Mouse (Mus musculus): Measurements from ENCODE around the gene Sgpp1. TPM values are rescaled to one million over a fixed set of nuclear protein-coding genes. Genes with fewer than 3 reads are reported as not detected.
"Not testable (repeated sequence)": the region's sequence is repeated elsewhere in the genome, so short reads cannot be mapped to it uniquely, and the experiment has no call there.

Sgpp1 gene
- total and polyA plus RNA-seq, 2 experiments from 2014 or later = 10.4 to 28.4 TPM

- H3K4me1 ChIP-seq (ENCODE audit: control insufficient read depth, insufficient read depth) = no peaks in the 10 kb centered on the region
- H3K9ac ChIP-seq (replicated peaks; ENCODE audit: low read depth, low read length) = no peak overlapping the region
- no peaks in the 10 kb centered on the region for H3K27me3 ChIP-seq (ENCODE audit: control insufficient read depth, insufficient read depth, low read length)
- no peaks in the 10 kb centered on the region for H3K9me3 ChIP-seq (replicated peaks; ENCODE audit: control insufficient read depth, low read length)
- H3K4me2 ChIP-seq (ENCODE audit: low read depth, low read length) = no peak overlapping the region
- no peak for DNase-seq (ENCODE audit: low spot score)
- H3K36me3 ChIP-seq (replicated peaks; ENCODE audit: control insufficient read depth, insufficient read depth, low read length) = no peaks in the 10 kb centered on the region
- no peak for TF ChIP-seq EP300 (IDR thresholded peaks at IDR 0.05; ENCODE audit: low read depth)
- TF ChIP-seq CTCF (IDR thresholded peaks at IDR 0.05; ENCODE audit: low read depth) = no peak
- ATAC-seq (ENCODE audit: insufficient read depth, low read depth) = no peak
- WGBS = 35% methylated on average over 4 of the region's 4 CpGs
- H3K27ac ChIP-seq (ENCODE audit: low read depth) = no peak overlapping the region
- no peak overlapping the region for H3K4me3 ChIP-seq (ENCODE audit: low read depth, low read length)
Observed at GRCm38 (mm10) chr12:75687314-75687713, 48.2 kb downstream of the Sgpp1 start.

DNA sequence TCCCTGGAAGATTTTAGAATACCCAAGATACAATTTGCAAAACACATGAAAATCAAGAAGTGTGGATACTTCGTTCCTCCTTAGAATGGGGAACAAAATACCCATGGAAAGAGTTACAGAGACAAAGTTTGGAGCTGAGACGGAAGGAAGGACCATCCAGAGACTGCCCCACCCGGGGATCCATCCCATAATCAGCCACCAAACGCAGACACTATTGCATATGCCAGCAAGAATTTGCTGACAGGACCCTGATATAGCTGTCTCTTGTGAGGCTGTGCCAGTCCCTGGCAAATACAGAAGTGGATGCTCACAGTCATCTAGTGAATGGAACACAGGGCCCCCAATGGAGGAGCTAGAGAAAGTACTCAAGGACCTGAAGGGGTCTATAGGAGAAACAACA is 51.5 kb downstream of the Sgpp1 start:
- WGBS = 71% methylated on average over 4 of the region's 4 CpGs
- DNase-seq (ENCODE audit: low spot score); ATAC-seq (ENCODE audit: insufficient read depth, low read depth); H3K4me1 ChIP-seq (ENCODE audit: control insufficient read depth, insufficient read depth); H3K4me3 ChIP-seq (ENCODE audit: low read depth, low read length); H3K9me3 ChIP-seq (replicated peaks; ENCODE audit: control insufficient read depth, low read length); H3K4me2 ChIP-seq (ENCODE audit: low read depth, low read length); H3K9ac ChIP-seq (replicated peaks; ENCODE audit: low read depth, low read length); H3K36me3 ChIP-seq (replicated peaks; ENCODE audit: control insufficient read depth, insufficient read depth, low read length); H3K27me3 ChIP-seq (ENCODE audit: control insufficient read depth, insufficient read depth, low read length); H3K27ac ChIP-seq (ENCODE audit: low read depth): not testable (repeated sequence)

DNA sequence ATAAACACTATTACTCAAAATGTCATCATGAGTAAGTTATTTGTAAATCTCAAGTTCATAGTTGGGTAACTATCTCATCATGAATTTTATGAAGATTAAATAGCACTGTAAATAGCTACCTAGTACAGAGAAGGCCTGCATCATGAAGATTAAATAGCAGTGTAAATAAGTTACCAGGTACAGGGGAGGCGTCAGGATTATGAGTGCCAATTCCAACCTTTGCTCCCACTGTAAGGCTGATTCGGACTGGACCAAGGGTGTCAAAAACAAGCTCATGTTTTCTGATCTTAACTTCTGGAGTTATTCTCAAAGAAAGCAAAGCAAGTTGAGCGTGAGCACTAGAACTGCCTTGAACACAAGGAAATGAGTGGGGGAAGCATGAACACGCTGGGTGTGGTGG is 51.9 kb downstream of the Sgpp1 start:
- Histone ChIP-seq H3K27ac (ENCODE audit: low read depth) (no peak overlapping the region), H3K36me3 (replicated peaks; ENCODE audit: control insufficient read depth, insufficient read depth, low read length) (no peaks in the 10 kb centered on the region), H3K4me3 (ENCODE audit: low read depth, low read length) (no peak overlapping the region), H3K9ac (replicated peaks; ENCODE audit: low read depth, low read length) (no peak overlapping the region), H3K27me3 (ENCODE audit: control insufficient read depth, insufficient read depth, low read length) (no peaks in the 10 kb centered on the region), H3K9me3 (replicated peaks; ENCODE audit: control insufficient read depth, low read length) (no peaks in the 10 kb centered on the region), H3K4me1 (ENCODE audit: control insufficient read depth, insufficient read depth) (no peaks in the 10 kb centered on the region), H3K4me2 (ENCODE audit: low read depth, low read length) (no peak overlapping the region)
- ATAC-seq (ENCODE audit: insufficient read depth, low read depth) (no peak), DNase-seq (ENCODE audit: low spot score) (no peak)
- TF ChIP-seq CTCF (IDR thresholded peaks at IDR 0.05; ENCODE audit: low read depth) = no peak
- no peak for TF ChIP-seq EP300 (IDR thresholded peaks at IDR 0.05; ENCODE audit: low read depth)
- WGBS = 90% methylated on average over 4 of the region's 4 CpGs

DNA sequence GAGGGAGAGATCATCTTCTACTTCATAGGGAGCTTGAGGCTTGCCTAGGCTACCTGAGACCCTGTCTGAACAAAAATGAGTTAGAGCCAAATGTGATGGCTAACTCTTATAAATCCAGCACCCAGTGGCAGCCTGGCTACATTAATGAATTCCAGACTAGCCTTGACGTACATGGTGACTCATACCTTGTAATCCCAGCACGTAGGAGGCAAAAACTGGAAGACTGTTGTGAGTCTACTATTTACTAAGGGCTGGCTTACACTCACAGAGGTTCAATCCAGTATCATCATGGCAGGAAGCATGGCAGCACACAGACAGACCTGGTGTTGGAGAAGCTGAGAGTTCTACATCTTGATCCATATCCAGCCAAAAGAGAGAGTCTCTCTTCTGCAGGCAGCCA is 52.7 kb downstream of the Sgpp1 start:
- H3K4me1 ChIP-seq (ENCODE audit: control insufficient read depth, insufficient read depth) = no peaks in the 10 kb centered on the region
- no peak for DNase-seq (ENCODE audit: low spot score)
- no peak overlapping the region for H3K9ac ChIP-seq (replicated peaks; ENCODE audit: low read depth, low read length)
- no peak overlapping the region for H3K4me2 ChIP-seq (ENCODE audit: low read depth, low read length)
- WGBS = 59% methylated on average over 2 of the region's 2 CpGs
- H3K36me3 ChIP-seq (replicated peaks; ENCODE audit: control insufficient read depth, insufficient read depth, low read length) = no peaks in the 10 kb centered on the region
- no peak for ATAC-seq (ENCODE audit: insufficient read depth, low read depth)
- H3K4me3 ChIP-seq (ENCODE audit: low read depth, low read length) = no peak overlapping the region
- no peaks in the 10 kb centered on the region for H3K27me3 ChIP-seq (ENCODE audit: control insufficient read depth, insufficient read depth, low read length)
- no peak overlapping the region for H3K27ac ChIP-seq (ENCODE audit: low read depth)
- H3K9me3 ChIP-seq (replicated peaks; ENCODE audit: control insufficient read depth, low read length) = no peaks in the 10 kb centered on the region
- TF ChIP-seq CTCF (IDR thresholded peaks at IDR 0.05; ENCODE audit: low read depth) = no peak
- no peak for TF ChIP-seq EP300 (IDR thresholded peaks at IDR 0.05; ENCODE audit: low read depth)

DNA sequence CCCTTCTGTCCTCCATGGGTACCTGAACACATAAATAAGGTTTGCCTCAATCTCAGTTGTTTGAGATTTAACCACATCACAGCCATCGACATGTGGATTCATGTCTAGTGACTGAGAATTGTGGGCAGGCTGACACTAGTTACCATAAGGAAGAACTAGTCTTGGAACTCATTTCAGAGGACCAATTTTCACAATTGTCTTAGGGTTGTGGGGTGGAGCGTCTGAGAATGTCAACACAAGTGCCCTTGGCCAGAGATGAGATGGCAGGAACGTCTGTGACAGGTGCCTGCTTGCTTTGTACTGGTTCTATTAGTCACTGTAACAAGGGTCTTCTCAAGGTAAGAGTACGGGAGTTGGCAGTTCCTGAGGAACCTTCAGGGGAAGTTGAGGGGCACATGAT is 54.4 kb downstream of the Sgpp1 start:
- Histone ChIP-seq H3K4me1 (ENCODE audit: control insufficient read depth, insufficient read depth) (no peaks in the 10 kb centered on the region), H3K9me3 (replicated peaks; ENCODE audit: control insufficient read depth, low read length) (no peaks in the 10 kb centered on the region), H3K36me3 (replicated peaks; ENCODE audit: control insufficient read depth, insufficient read depth, low read length) (no peaks in the 10 kb centered on the region), H3K27me3 (ENCODE audit: control insufficient read depth, insufficient read depth, low read length) (no peaks in the 10 kb centered on the region), H3K27ac (ENCODE audit: low read depth) (no peak overlapping the region), H3K9ac (replicated peaks; ENCODE audit: low read depth, low read length) (no peak overlapping the region), H3K4me2 (ENCODE audit: low read depth, low read length) (no peak overlapping the region), H3K4me3 (ENCODE audit: low read depth, low read length) (no peak overlapping the region)
- no peak for TF ChIP-seq CTCF (IDR thresholded peaks at IDR 0.05; ENCODE audit: low read depth)
- no peak for TF ChIP-seq EP300 (IDR thresholded peaks at IDR 0.05; ENCODE audit: low read depth)
- no peak for DNase-seq (ENCODE audit: low spot score)
- 75% methylated on average over 4 of the region's 4 CpGs for WGBS
- no peak for ATAC-seq (ENCODE audit: insufficient read depth, low read depth)

DNA sequence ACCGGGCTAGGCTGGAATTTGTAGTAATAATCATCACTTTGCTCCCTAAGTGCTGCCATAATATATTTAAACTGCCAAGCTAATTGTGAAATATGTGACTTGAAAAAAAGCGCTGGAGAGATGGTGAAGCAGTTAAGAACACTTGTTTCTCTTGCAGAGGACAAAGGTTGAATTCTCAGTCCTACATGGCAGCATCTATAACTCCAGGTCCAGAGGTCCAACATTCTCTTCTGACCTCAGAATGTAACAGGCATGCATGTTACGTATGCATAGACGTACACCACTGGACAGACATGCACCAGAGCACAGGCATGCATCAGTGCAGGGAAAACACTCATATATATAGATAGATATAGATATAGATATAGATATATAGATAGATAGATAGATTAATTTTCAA is 57.1 kb downstream of the Sgpp1 start:
- no peak overlapping the region for H3K9ac ChIP-seq (replicated peaks; ENCODE audit: low read depth, low read length)
- H3K36me3 ChIP-seq (replicated peaks; ENCODE audit: control insufficient read depth, insufficient read depth, low read length) = no peaks in the 10 kb centered on the region
- no peak overlapping the region for H3K27ac ChIP-seq (ENCODE audit: low read depth)
- H3K4me3 ChIP-seq (ENCODE audit: low read depth, low read length) = no peak overlapping the region
- H3K27me3 ChIP-seq (ENCODE audit: control insufficient read depth, insufficient read depth, low read length) = no peaks in the 10 kb centered on the region
- no peaks in the 10 kb centered on the region for H3K4me1 ChIP-seq (ENCODE audit: control insufficient read depth, insufficient read depth)
- TF ChIP-seq EP300 (IDR thresholded peaks at IDR 0.05; ENCODE audit: low read depth) (no peak), CTCF (IDR thresholded peaks at IDR 0.05; ENCODE audit: low read depth) (no peak)
- 93% methylated on average over 4 of the region's 4 CpGs for WGBS
- no peak for DNase-seq (ENCODE audit: low spot score)
- H3K4me2 ChIP-seq (ENCODE audit: low read depth, low read length) = no peak overlapping the region
- H3K9me3 ChIP-seq (replicated peaks; ENCODE audit: control insufficient read depth, low read length) = no peaks in the 10 kb centered on the region
- no peak for ATAC-seq (ENCODE audit: insufficient read depth, low read depth)

Data from heart, postnatal 0 days (tissue).